Mouse (Mus musculus) layer of hippocampus, postnatal 10 days (tissue): ENCODE results near the gene Cfap20. TPM values are rescaled to one million over a fixed set of nuclear protein-coding genes. Genes with fewer than 3 reads are reported as not detected.

Experiments
- DNase-seq, 2 experiments: peaks; one replicate each; pipeline ENCODE4 v3.0.0; 2021; ENCODE audit warnings: low spot score in 2 of 2
- total RNA-seq, 2 experiments: library from RNA; stranded (reverse); gene quantifications; 2 replicates each; pipeline ENCODE4 v1.2.3; 2021

Gene Cfap20
- total RNA-seq, 2 experiments from 2014 or later: 64.1 to 67.9 TPM

DNA sequence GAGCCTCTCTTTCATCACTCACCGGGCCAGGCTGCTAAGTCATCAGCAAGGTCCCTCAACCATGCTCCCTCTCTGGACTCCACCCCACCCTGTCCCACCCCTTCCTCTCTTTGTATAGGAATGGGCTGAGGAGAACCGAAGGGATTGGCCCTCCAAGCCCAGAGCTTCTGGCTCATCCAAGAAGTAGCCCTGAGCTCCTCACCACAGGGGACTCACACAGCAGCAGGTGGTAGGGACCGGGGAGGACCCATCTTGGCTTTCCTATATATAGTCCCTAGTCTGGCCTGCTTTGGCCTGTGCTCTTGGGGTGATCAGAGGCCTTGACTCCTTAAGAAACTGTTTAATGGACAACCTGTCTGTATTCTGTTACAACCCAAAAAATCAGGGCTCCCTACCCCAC lies 60.2 kb downstream of the Cfap20 start:
- no peak for DNase-seq

DNA sequence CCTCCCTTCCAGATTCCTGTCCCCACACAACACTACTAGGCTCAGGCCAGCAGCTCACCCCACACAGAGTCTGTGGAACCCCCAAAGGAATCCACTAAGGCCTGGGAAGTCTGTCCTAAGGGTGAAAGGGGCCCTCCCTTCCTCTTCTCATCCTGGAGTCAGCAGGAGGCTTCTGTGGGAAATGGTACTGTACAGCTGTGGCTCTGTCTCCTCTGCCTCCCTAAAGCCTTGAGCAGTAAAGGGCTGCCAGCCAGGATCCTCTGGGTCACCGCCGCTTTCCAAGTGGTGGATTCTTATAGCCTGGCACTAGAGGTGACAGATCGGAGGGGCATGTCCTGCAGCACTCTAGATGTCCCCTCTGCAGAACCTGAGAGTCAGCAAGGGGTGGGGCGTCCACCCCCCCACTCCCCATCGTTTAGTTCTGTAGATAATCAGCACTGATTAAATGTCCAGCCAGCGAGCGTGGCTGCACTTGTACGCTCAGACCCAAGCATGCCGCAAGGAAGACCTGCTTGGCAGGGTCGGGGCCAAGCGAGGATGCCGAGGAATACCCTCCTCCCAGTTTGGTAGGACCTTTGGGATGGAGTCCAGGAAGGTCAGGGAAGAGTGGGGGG lies 61.2 kb downstream of the Cfap20 start:
- no peak for DNase-seq

Other genes with a start within 250 kb of the Cfap20 start
- 10 to 100 TPM; 72.4 to 90.2 TPM for gene Kifc3, start 232.1 kb downstream of the Cfap20 start, total RNA-seq
- gene Cngb1, start 128.3 kb downstream of the Cfap20 start, total RNA-seq: under 1 TPM; 0.87 to 0.91 TPM
- 1 to 10 TPM; 1.4 to 1.7 TPM for gene Tepp, start 124.3 kb downstream of the Cfap20 start, total RNA-seq
- gene Zfp319, start 102.9 kb downstream of the Cfap20 start, total RNA-seq: 10 to 100 TPM; 18.1 to 19.4 TPM
- gene Usb1, start 102.6 kb downstream of the Cfap20 start, total RNA-seq: 10 to 100 TPM; 17.2 to 22.8 TPM
- gene Mmp15, start 82.6 kb downstream of the Cfap20 start, total RNA-seq: 10 to 100 TPM; 41.2 to 42.5 TPM
- 10 to 100 TPM; 73.8 to 80.8 TPM for gene Csnk2a2, start 55.2 kb upstream of the Cfap20 start, total RNA-seq
- gene Ccdc113, start 99.2 kb upstream of the Cfap20 start, total RNA-seq: 1 to 10 TPM; 1.1 to 2.4 TPM
- not detected for gene Prss54, start 141.5 kb upstream of the Cfap20 start, total RNA-seq
- gene Gins3, start 198.6 kb upstream of the Cfap20 start, total RNA-seq: 1 to 10 TPM; 2.5 to 2.6 TPM
- 1,000 to 10,000 TPM; 1,214 to 1,219 TPM for gene Ndrg4, start 242.1 kb upstream of the Cfap20 start, total RNA-seq